Mouse (Mus musculus): ENCODE measurements around the gene Dglucy. TPM values are rescaled to one million over a fixed set of nuclear protein-coding genes. Genes with fewer than 3 reads are reported as not detected.

Gene Dglucy
- total RNA-seq, 1 experiment: 6.2 TPM

- Histone ChIP-seq H3K9me3 (ENCODE audit: control insufficient read depth, insufficient read depth, low read depth, low read length) (no peaks in the 10 kb centered on the region), H3K4me1 (ENCODE audit: control insufficient read depth in 2 of 2, insufficient read depth in 2 of 2, low read length in 2 of 2, poor library complexity in 1 of 2) (peaks cover 0 to 10% of the 10 kb centered on the region in 2 experiments; a peak in 2 of 4 replicates), H3K36me3 (ENCODE audit: control insufficient read depth, insufficient read depth, low read length, poor library complexity, severe bottlenecking) (no peaks in the 10 kb centered on the region), H3K9ac (ENCODE audit: insufficient read depth, low read depth, low read length, poor library complexity, severe bottlenecking) (no peak overlapping the region), H3K27ac (ENCODE audit: insufficient read depth, low read depth, low read length, poor library complexity, severe bottlenecking) (no peak overlapping the region), H3K4me3 (ENCODE audit: insufficient read depth in 1 of 2, low read depth in 1 of 2, low read length in 2 of 2, poor library complexity in 1 of 2, severe bottlenecking in 1 of 2) (no peak overlapping the region)
- no peak for DNase-seq (ENCODE audit: low read depth, low spot score)
- in situ Hi-C loops (cut with MboI; ENCODE audit: low sequenced_read_pairs in 2 of 2, unreplicated experiment in 2 of 2): no loop called here
- TF ChIP-seq ZNF384 (IDR thresholded peaks at IDR 0.05; ENCODE audit: low read depth, low read length): no peak
Measured at GRCm38 (mm10) chr12:100781428-100782120, 2.7 kb downstream of the Dglucy start.

GRCm38 (mm10) chr12:100784152-100784551 lies 5.3 kb downstream of the Dglucy start:
- Histone ChIP-seq H3K36me3 (ENCODE audit: control insufficient read depth, insufficient read depth, low read length, poor library complexity, severe bottlenecking) (no peaks in the 10 kb centered on the region), H3K4me1 (ENCODE audit: control insufficient read depth in 2 of 2, insufficient read depth in 2 of 2, low read length in 2 of 2, poor library complexity in 1 of 2) (peaks cover 0 to 3% of the 10 kb centered on the region in 2 experiments; a peak in 1 of 4 replicates), H3K9me3 (ENCODE audit: control insufficient read depth, insufficient read depth, low read depth, low read length) (no peaks in the 10 kb centered on the region), H3K4me3 (ENCODE audit: insufficient read depth in 1 of 2, low read depth in 1 of 2, low read length in 2 of 2, poor library complexity in 1 of 2, severe bottlenecking in 1 of 2) (no peak overlapping the region), H3K27ac (ENCODE audit: insufficient read depth, low read depth, low read length, poor library complexity, severe bottlenecking) (no peak overlapping the region), H3K9ac (ENCODE audit: insufficient read depth, low read depth, low read length, poor library complexity, severe bottlenecking) (no peak overlapping the region)
- TF ChIP-seq ZC3H11A (IDR thresholded peaks at IDR 0.05; ENCODE audit: borderline replicate concordance, low read depth, low read length) (no peak), HCFC1 (IDR thresholded peaks at IDR 0.05; ENCODE audit: borderline replicate concordance, insufficient read depth, low read length) (no peak), MAFK (IDR thresholded peaks at IDR 0.05; ENCODE audit: insufficient read depth, low read depth, low read length) (no peak), CHD2 (IDR thresholded peaks at IDR 0.05; ENCODE audit: low read depth, low read length) (no peak), ZNF384 (IDR thresholded peaks at IDR 0.05; ENCODE audit: low read depth, low read length) (no peak)
- in situ Hi-C loops (cut with MboI; ENCODE audit: low sequenced_read_pairs in 2 of 2, unreplicated experiment in 2 of 2): no loop called here
- DNase-seq (ENCODE audit: low read depth, low spot score): no peak

GRCm38 (mm10) chr12:100785344-100785743 lies 6.5 kb downstream of the Dglucy start:
- in situ Hi-C loops (cut with MboI; ENCODE audit: low sequenced_read_pairs in 2 of 2, unreplicated experiment in 2 of 2): no loop called here
- H3K9ac ChIP-seq (ENCODE audit: insufficient read depth, low read depth, low read length, poor library complexity, severe bottlenecking): no peak overlapping the region
- DNase-seq (ENCODE audit: low read depth, low spot score): no peak

GRCm38 (mm10) chr12:100789981-100790550 lies 11.2 kb downstream of the Dglucy start:
- Histone ChIP-seq H3K27ac (ENCODE audit: insufficient read depth, low read depth, low read length, poor library complexity, severe bottlenecking) (no peak overlapping the region; the same call in 1 of the 2 replicates), H3K36me3 (ENCODE audit: control insufficient read depth, insufficient read depth, low read length, poor library complexity, severe bottlenecking) (no peaks in the 10 kb centered on the region), H3K4me3 (ENCODE audit: insufficient read depth in 1 of 2, low read depth in 1 of 2, low read length in 2 of 2, poor library complexity in 1 of 2, severe bottlenecking in 1 of 2) (no peak overlapping the region), H3K9me3 (ENCODE audit: control insufficient read depth, insufficient read depth, low read depth, low read length) (no peaks in the 10 kb centered on the region), H3K4me1 (ENCODE audit: control insufficient read depth in 2 of 2, insufficient read depth in 2 of 2, low read length in 2 of 2, poor library complexity in 1 of 2) (peaks cover 2 to 4% of the 10 kb centered on the region in 2 experiments; a peak in 2 of 4 replicates), H3K9ac (ENCODE audit: insufficient read depth, low read depth, low read length, poor library complexity, severe bottlenecking) (no peak overlapping the region)
- DNase-seq (ENCODE audit: low read depth, low spot score): no peak
- in situ Hi-C loops (cut with MboI; ENCODE audit: low sequenced_read_pairs in 2 of 2, unreplicated experiment in 2 of 2): no loop called here
- no peak for TF ChIP-seq MAFK (IDR thresholded peaks at IDR 0.05; ENCODE audit: insufficient read depth, low read depth, low read length)
- no peak for TF ChIP-seq ZNF384 (IDR thresholded peaks at IDR 0.05; ENCODE audit: low read depth, low read length)
- TF ChIP-seq ZC3H11A (IDR thresholded peaks at IDR 0.05; ENCODE audit: borderline replicate concordance, low read depth, low read length): no peak
- TF ChIP-seq HCFC1 (IDR thresholded peaks at IDR 0.05; ENCODE audit: borderline replicate concordance, insufficient read depth, low read length): no peak
- TF ChIP-seq CHD2 (IDR thresholded peaks at IDR 0.05; ENCODE audit: low read depth, low read length): no peak

More at GRCm38 (mm10) chr12:100785344-100785743, 6.5 kb downstream of the Dglucy start:
- no peaks in the 10 kb centered on the region for H3K36me3 ChIP-seq (ENCODE audit: control insufficient read depth, insufficient read depth, low read length, poor library complexity, severe bottlenecking)
- no peak overlapping the region for H3K27ac ChIP-seq (ENCODE audit: insufficient read depth, low read depth, low read length, poor library complexity, severe bottlenecking)
- H3K4me1 ChIP-seq (ENCODE audit: control insufficient read depth in 2 of 2, insufficient read depth in 2 of 2, low read length in 2 of 2, poor library complexity in 1 of 2): no peaks in the 10 kb centered on the region
- no peak overlapping the region for H3K4me3 ChIP-seq (ENCODE audit: insufficient read depth in 1 of 2, low read depth in 1 of 2, low read length in 2 of 2, poor library complexity in 1 of 2, severe bottlenecking in 1 of 2)
- no peak for TF ChIP-seq HCFC1 (IDR thresholded peaks at IDR 0.05; ENCODE audit: borderline replicate concordance, insufficient read depth, low read length)
- TF ChIP-seq CHD2 (IDR thresholded peaks at IDR 0.05; ENCODE audit: low read depth, low read length): no peak
- no peak for TF ChIP-seq ZNF384 (IDR thresholded peaks at IDR 0.05; ENCODE audit: low read depth, low read length)
- no peak for TF ChIP-seq MAFK (IDR thresholded peaks at IDR 0.05; ENCODE audit: insufficient read depth, low read depth, low read length)
- no peak for TF ChIP-seq ZC3H11A (IDR thresholded peaks at IDR 0.05; ENCODE audit: borderline replicate concordance, low read depth, low read length)
- no peaks in the 10 kb centered on the region for H3K9me3 ChIP-seq (ENCODE audit: control insufficient read depth, insufficient read depth, low read depth, low read length)
